Mouse (Mus musculus): ENCODE results near the gene Tex30.
"Not testable (repeated sequence)": the region's sequence is repeated elsewhere in the genome, so short reads cannot be mapped to it uniquely, and the experiment has no call there.

The Tex30 gene

GRCm38 (mm10) chr1:44102259-44102717 is at the start of gene Tex30:
Gene Tex30, minus strand, starts transcription at chr1:44102441.
- DNase-seq (ENCODE audit: low read depth, low spot score), result peak; percentile 98

DNA sequence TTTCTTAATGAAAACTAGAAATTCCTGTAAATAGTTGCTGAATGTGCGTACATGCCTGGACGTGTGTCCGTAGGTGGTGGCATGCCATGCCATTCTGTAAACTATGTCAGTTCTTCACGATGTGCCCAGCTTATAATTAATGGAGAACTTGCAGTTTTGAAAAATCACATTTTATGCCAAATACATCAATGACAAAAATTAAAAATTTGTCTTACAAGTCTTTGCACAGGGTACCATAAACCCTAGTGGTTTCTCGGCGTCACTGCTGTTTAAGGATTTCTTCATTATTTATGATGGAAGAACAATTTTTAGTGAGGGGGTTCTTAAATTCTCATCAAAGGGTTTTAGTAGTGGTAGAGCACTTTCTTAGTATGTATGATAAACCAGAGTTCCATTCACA is 46.5 kb upstream of the Tex30 start:
- peak; percentile 13 for DNase-seq (ENCODE audit: low read depth, low spot score)

DNA sequence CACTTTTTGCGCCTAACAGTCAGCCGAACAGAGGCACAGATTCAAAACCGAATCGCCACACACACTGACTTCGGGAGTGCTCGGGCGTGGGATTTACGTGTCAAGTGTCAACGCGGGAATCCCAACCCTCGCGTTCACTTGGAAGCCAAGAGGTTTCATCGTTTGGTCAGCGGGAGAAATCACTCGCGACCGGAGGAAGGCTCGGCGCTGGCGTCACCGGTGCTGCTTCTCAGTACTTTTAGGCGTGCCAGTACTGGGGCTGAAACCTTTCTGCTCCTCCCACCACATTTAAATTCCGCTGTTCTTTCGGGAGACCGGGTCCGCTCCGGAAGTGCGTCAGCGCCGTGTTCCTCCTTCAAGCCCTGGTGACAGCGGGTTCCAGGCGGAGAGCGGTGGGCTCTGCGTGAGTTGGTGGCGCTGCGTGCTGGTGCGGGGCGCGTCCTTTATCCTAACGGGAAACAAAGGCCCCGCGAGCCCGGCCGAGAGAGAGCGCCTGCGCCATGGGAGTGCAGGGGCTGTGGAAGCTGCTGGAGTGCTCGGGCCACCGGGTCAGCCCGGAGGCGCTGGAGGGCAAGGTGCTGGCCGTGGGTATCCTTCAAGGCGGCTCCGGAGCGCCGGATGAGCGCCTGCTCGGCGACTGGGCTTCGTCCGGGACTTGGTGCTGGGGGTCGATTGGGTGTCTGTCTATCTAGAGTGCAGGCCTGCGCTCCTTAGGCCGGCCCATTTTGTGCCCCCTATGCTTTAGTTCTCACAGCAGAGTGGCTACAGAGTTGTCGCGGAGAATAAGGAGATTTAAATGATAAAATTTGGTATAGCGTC is 45.5 kb upstream of the Tex30 start, which contains the start of gene Ercc5:
Gene Ercc5, plus strand, starts transcription at position 182 of the 819 bp plus-strand sequence.
- DNase-seq (ENCODE audit: low read depth, low spot score), result peak; percentile 97

DNA sequence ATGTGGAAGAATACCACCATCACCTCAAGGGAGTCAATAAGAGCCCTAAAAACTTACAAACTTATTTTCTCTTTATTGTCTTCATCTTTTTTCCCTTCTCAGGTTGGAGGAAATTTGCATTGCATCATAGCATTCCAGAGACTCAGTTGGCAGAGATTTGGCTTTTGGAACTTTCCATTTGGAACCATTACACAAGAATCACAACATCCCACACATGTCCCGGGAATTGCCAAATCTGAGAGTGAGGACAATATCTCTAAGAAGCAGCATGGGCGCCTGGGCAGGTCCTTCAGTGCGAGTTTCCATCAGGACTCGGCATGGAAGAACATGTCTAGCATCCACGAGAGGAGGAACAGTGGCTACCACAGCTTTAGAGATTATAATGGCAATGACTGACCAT is 40.5 kb upstream of the Tex30 start:
- peak; percentile 62 for DNase-seq (ENCODE audit: low read depth, low spot score)

DNA sequence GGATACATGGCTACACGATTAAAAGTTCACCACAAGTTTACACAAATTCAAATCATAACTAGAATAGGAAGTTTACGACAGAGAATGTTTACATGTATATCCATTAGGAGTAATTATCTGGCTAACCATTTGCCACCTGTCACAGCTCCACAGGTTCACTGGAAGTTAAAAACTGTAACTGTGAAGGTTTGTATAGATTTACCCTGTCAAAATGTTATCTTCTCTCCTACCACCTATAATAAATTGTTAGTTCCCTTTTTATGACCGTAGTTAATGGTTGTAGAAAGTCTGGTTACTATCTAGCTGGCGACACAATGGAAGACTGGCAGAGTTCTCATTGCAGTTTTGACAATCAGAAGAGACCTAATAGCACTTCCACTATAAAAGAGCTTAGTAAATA is 38.0 kb upstream of the Tex30 start:
- no peak for DNase-seq (ENCODE audit: low read depth, low spot score)

DNA sequence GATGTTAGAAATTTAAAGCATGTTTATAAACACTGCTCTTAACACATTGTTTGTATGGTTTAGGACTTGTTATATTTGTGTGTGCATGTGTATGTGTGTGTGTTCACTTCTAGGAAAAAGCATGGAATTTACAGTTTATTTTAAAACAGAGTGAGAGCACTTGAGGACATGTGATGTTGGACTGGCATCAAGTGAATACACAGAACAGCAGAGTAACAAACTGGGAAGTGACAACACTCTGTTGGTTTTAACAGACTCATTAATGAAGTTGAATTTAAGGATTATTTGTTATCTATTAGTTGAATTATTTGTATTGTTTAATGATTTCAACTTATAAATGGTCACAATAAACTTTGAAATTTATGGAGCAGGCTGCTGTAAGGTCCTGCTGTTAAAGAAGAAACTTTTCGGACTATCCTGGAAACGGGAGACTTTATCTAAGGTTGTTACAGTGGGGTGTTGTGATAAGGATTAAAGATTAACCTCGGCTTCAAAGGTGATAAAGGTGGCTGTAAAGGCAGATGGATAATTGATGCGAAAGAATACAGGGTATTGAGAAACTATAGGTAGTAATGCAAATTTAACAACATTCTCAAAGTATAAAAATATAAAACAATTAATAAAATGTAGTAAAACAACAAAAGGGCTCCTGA is 27.8 kb upstream of the Tex30 start:
- DNase-seq (ENCODE audit: low read depth, low spot score), result no peak

DNA sequence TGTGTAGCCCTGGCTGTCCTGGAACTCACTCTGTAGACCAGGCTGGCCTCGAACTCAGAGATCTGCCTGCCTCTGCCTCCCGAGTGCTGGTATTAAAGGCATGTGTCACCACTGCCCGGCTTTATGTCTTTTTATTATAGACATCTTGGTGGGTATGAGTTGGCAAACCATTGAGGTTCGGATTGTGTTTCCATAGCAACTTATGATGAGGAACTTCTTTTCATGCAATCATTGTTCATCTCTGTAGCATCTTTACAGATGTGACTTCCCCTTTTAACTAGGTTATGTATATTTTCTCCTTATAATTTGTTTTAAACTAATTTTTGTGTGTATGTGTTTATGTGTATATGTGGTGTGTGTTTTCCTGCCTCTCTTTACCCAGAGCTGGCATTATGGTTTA is 23.3 kb upstream of the Tex30 start:
- DNase-seq (ENCODE audit: low read depth, low spot score), result no peak

GRCm38 (mm10) chr1:44122256-44122655 is 20.0 kb upstream of the Tex30 start:
- DNase-seq (ENCODE audit: low read depth, low spot score), result no peak

DNA sequence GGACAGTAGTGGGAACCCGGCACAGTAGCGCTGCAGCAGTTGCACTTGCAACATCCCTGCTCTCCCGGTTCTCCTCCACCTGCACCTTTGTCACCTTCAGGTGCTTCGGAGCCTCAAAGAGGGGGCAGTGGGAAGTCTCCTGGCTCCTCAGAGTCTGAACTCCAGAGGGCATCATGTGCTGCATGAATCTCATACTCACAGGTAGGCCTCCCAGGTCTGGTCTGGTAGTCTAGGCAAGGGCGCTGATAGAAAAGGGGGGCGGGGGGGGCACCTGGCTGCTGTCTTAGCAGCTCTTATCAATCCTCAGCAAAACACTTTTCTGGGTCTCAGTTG is 17.8 kb upstream of the Tex30 start:
- no peak for DNase-seq (ENCODE audit: low read depth, low spot score)

DNA sequence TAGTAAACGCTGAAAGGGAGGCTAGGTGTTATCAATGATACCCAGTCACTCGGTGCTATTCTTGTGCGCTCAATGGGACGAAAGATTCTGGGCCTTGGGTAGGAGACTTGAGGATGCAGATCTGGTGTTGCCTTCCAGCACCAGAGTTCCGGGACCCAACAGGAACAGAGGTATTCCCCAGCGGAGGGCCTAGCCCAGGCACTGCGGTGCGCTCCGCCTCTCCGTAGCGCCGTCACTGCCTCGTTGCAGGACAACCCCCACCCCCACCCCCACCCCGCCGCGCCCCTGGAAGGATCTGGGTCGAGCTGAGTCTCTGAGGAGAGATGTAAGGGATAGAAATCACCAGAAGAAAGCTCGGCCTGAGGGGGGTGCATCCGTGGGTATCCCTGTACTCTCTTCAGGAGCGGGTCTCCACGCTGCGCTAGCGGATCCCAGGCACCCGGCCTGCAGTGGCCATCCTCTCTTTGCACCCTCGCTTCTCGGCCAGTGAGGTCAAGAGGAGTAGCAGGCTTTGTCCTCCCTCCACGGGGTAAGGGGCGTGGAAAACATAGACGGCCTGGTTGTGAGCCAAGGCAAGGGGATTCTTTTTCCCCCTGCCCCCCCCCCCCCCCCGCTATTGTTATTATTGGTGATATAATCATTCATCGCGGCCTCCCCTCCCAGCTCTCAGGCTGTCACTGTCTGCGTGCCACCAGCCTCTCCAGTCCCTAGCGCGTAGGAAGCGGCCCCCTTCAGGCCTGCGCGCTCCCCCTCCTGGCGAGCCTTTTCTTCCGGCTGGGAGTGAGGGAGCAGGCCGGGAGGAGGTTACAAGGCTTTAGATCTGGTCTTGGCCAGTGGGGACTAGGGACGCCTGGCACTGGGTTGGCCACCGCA is 17.2 kb upstream of the Tex30 start:
- DNase-seq (ENCODE audit: low read depth, low spot score), result peak; percentile 93

GRCm38 (mm10) chr1:44118239-44119054 is 16.2 kb upstream of the Tex30 start, which contains the start of the genes Kdelc1 and Bivm:
Gene Kdelc1, minus strand, starts transcription at chr1:44118808.
Gene Bivm, plus strand, starts transcription at chr1:44118957.
- peak; percentile 99 for DNase-seq (ENCODE audit: low read depth, low spot score)

DNA sequence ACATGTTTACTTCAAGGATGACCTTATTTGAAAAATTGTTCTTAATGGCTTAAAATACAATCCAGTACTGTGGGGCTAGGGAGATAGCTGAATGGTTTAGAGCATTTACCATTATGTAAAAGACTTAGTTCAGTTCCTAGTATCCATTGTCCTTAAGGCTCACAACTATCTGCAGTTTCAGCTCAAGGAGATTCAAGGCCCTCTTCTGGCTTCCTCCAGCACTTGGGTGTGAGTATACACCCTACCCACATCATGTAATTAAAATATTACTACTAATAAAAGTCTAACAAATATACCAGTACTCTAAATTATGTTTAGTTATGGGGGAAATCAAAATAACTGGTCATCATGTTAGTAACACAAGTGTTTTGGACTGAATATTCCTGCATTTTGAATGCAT is 15.3 kb upstream of the Tex30 start:
- DNase-seq (ENCODE audit: low read depth, low spot score), result no peak

DNA sequence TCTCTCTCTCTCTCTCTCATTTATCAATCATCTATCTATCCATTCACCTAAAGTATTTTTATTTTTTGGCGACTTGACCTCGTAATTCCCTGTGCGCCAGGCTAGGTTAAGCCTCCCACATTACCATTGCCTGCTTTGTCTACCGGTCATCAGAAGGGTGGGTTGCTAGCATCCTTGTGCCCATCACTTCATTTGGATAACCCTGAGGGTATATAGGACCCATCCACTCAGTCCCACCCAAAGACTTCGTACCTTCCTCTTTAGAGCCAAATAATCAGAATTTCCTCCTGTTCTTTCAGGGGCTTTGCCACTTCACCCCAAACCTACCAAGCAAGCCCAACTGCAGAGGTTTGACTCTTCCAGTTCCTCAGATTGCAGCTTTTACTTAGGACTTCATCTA is 698 bp upstream of the Tex30 start:
- no peak for DNase-seq (ENCODE audit: low read depth, low spot score)

GRCm38 (mm10) chr1:44101448-44102225 is 604 bp downstream of the Tex30 start:
- DNase-seq (ENCODE audit: low read depth, low spot score), result peak; percentile 20

GRCm38 (mm10) chr1:44064625-44065024 is 37.6 kb downstream of the Tex30 start:
- peak; percentile 72 for DNase-seq (ENCODE audit: low read depth, low spot score)

- no peak for DNase-seq (ENCODE audit: low read depth, low spot score)
Observed at GRCm38 (mm10) chr1:44063439-44063838, 38.8 kb downstream of the Tex30 start.

- DNase-seq (ENCODE audit: low read depth, low spot score), result no peak
Observed at GRCm38 (mm10) chr1:44061836-44062235, 40.4 kb downstream of the Tex30 start, which contains the start of gene Gm8251. Gene Gm8251, minus strand, starts transcription at chr1:44061936.

- DNase-seq (ENCODE audit: low read depth, low spot score), result peak; percentile 34
Observed at GRCm38 (mm10) chr1:44057805-44058204, 44.4 kb downstream of the Tex30 start.

GRCm38 (mm10) chr1:44046556-44046955 is 55.7 kb downstream of the Tex30 start:
- no peak for DNase-seq (ENCODE audit: low read depth, low spot score)

DNA sequence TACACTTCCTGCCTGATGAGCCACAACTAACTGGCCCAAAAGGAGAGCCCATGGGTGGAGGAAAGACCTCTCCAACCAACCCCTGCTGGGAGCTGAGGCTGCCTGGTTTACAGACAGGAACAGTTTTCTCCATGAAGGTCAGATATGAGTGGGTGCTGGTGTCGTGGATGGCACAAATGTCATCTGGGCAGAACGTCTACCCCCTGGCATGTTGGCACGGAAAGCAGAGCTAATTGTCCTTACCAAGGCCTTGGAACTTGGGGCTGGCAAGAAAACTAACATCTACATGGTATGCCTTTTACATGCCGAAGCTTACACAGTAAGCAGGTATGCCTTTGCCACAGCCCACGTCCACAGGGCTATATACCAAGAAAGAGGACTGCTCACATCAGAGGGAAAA is 56.6 kb downstream of the Tex30 start:
- DNase-seq (ENCODE audit: low read depth, low spot score), result not testable (repeated sequence)
